Mouse (Mus musculus): ENCODE results near the gene Lrba. TPM values are rescaled to one million over a fixed set of nuclear protein-coding genes. Genes with fewer than 3 reads are reported as not detected.
A peak's percentile ranks its signal among the peaks of the same experiment; 100 is the strongest.

The Lrba gene
- polyA plus RNA-seq, 1 experiment from 2014 or later: 4.2 TPM

DNA sequence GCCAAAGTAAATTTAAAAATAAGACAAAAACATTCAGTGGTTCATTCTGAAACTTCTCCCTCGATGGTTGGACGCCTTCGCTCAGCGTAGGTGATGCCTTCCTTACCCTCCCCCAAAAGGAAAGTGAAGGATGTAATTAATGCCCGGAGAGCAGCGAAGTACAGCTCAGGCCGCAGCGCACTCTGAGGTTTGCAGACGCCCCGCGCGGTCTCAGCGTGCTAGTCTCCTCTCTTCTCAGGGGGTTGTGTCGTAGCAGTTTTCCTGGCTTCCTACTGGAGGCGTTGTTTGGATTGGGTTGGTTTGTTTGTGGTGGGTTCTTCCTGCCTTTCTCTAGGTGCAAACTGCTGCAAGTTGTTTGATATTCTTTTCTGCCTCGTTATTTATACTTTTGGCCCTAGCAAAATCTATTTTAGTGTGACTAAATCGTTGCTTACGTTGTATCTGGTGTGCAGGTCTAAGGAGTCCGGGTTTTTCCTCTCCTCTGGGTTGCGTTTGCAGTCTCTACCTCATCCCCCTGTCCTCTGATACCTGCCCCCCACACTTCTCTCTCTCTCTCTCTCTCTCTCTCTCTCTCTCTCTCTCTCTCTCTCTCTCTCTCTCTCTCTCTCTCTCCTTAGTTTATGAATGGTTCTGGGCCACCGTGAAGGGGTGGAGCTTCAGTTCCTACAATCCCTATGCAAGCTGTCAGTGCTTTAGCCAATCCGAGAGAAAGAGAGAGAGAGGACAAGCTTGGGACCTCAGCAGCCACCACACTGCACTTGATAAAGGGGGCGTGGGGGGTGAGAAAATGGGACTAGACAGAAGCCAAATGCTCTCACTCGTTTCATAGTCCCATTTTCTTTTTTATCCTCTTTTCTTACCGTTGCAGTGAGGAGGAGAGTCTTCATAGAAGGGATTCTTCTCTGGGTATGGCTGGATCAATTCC, 323.9 kb downstream of the Lrba start, which contains the start of gene Mab21l2:
Gene Mab21l2 (minus strand): TSS at position 539 of the 925 bp plus-strand sequence.
- ATAC-seq (replicated peaks; ENCODE audit: low FRiP score) (peak; percentile 42; the same call in 1 of the 2 replicates), DNase-seq (ENCODE audit: low spot score) (peak; percentile 59)
- peak within 1 kb of the TSS; percentile 52 for H3K9ac ChIP-seq (ENCODE audit: low read depth, low read length)
- no peaks in the 10 kb centered on the region for H3K36me3 ChIP-seq (ENCODE audit: control insufficient read depth, insufficient read depth, low read length)
- peaks cover 57% of the 10 kb centered on the region for H3K27me3 ChIP-seq (replicated peaks; ENCODE audit: control insufficient read depth, insufficient read depth, low read length)
- peaks cover 13% of the 10 kb centered on the region for H3K4me1 ChIP-seq (replicated peaks; ENCODE audit: control insufficient read depth, insufficient read depth, low read length)
- peak within 1 kb of the TSS; percentile 64 for H3K27ac ChIP-seq (ENCODE audit: low read depth, low read length)
- H3K4me3 ChIP-seq (ENCODE audit: low read depth, low read length): peak within 1 kb of the TSS; percentile 55
- WGBS: 2% methylated on average over 25 of the region's 25 CpGs
- peak within 1 kb of the TSS; percentile 80 for H3K4me2 ChIP-seq
- no peaks in the 10 kb centered on the region for H3K9me3 ChIP-seq (ENCODE audit: control insufficient read depth, low read length)

DNA sequence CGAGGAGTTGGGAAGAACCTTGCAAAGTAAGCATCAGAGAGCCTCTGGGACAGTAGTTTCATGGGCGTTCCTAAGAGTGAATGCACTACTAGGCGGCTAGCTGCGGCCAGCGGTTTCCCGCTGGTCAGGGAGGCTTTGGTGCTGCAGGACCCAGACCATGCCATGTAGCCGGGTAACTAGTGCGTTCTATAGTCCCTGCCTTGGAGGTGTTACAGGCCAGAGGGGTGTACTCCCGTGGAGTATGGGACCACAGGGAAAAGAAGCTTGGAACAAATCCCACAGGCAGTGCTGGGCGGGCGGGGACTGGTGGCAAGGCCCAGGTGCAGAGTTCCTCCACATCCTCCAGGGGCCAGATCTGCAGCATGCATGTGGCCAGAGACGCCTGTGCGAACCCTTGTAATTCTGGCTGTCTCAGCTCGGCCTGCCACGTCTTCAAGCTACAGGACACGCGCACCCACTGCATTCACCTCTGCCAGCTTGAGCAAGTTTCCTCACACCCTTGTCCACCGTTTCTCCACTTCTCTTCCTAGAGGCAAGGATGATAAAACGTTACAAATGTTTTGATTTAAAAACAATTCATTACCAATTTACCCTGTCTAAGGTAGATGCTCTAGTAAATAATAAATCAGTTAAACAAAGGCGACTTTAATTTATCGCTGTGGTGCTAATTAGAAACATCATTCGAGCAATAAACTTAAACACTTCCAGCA, 326.0 kb downstream of the Lrba start:
- Histone ChIP-seq H3K36me3 (ENCODE audit: control insufficient read depth, insufficient read depth, low read length) (no peaks in the 10 kb centered on the region), H3K27me3 (replicated peaks; ENCODE audit: control insufficient read depth, insufficient read depth, low read length) (peaks cover 57% of the 10 kb centered on the region), H3K9ac (ENCODE audit: low read depth, low read length) (no peak overlapping the region), H3K27ac (ENCODE audit: low read depth, low read length) (no peak overlapping the region), H3K4me1 (replicated peaks; ENCODE audit: control insufficient read depth, insufficient read depth, low read length) (peaks cover 13% of the 10 kb centered on the region), H3K4me3 (ENCODE audit: low read depth, low read length) (peak overlapping the region; percentile 21; the same call in 1 of the 2 replicates), H3K4me2 (peak overlapping the region; percentile 39), H3K9me3 (ENCODE audit: control insufficient read depth, low read length) (no peaks in the 10 kb centered on the region)
- DNase-seq (ENCODE audit: low spot score): peak; percentile 49
- peak; percentile 42; the same call in 1 of the 2 replicates for ATAC-seq (replicated peaks; ENCODE audit: low FRiP score)
- 9% methylated on average over 22 of the region's 22 CpGs for WGBS

DNA sequence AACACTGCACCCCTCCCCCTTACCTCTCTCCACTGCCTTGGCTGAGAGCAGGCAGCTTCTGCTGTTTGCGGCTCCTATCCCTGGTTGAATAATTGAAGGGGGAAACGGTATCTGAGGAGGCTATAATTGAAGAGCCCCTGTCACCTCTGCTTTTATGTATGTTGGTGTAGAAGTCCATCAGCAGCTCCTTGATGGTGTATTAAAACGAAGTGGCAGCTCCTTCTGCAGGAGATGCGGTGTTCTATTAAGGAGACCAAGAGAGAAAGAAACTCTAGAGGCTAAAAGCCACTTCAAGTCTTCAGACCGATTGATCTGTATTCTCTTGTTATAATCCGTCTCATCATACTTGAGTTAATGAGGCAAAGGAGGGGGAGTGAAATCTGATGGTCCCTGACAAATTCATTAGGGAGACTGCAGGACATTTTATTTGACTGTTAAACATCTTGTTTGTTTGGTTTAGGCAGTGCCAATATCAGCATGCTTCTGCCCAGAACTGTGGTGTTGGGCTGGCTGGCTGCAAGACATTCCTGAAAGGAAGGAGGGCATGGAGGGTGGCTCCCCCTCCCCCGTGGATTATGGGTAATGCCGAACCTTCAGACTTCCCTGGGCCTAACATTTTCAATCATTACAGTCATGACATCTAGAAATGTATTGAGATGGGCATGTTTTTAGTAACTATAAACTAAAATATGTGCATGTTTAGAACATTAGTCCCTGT, 326.7 kb downstream of the Lrba start:
- Histone ChIP-seq H3K9ac (ENCODE audit: low read depth, low read length) (no peak overlapping the region), H3K4me3 (ENCODE audit: low read depth, low read length) (no peak overlapping the region), H3K4me1 (replicated peaks; ENCODE audit: control insufficient read depth, insufficient read depth, low read length) (peaks cover 13% of the 10 kb centered on the region), H3K36me3 (ENCODE audit: control insufficient read depth, insufficient read depth, low read length) (no peaks in the 10 kb centered on the region), H3K27me3 (replicated peaks; ENCODE audit: control insufficient read depth, insufficient read depth, low read length) (peaks cover 53% of the 10 kb centered on the region), H3K4me2 (peak overlapping the region; percentile 39; the same call in 1 of the 2 replicates), H3K9me3 (ENCODE audit: control insufficient read depth, low read length) (no peaks in the 10 kb centered on the region), H3K27ac (ENCODE audit: low read depth, low read length) (no peak overlapping the region)
- WGBS: 27% methylated on average over 8 of the region's 8 CpGs
- DNase-seq (ENCODE audit: low spot score) (no peak), ATAC-seq (replicated peaks; ENCODE audit: low FRiP score) (no peak)

DNA sequence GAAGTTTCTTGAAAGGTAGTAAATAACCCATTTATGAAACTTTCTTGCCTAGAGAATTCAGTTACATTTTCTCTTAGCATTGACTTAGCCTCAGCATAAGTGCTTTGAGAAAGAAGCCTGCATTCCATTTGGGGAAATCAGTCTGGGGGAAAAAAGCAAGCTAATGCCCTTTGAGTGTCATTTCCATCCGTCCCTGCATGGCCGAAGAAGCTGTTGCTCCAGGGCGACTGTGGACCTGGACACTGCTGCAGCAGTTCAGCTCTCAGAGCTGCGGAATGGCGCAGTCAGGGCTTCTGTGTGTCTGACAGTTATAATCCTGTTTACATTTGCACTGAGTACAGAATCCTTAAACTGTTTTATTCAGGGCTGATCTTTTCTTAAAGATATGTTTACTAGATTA, 327.7 kb downstream of the Lrba start:
- H3K4me2 ChIP-seq: no peak overlapping the region
- peaks cover 43% of the 10 kb centered on the region for H3K27me3 ChIP-seq (replicated peaks; ENCODE audit: control insufficient read depth, insufficient read depth, low read length)
- H3K9me3 ChIP-seq (ENCODE audit: control insufficient read depth, low read length): no peaks in the 10 kb centered on the region
- DNase-seq (ENCODE audit: low spot score) (no peak), ATAC-seq (replicated peaks; ENCODE audit: low FRiP score) (no peak)
- H3K36me3 ChIP-seq (ENCODE audit: control insufficient read depth, insufficient read depth, low read length): no peaks in the 10 kb centered on the region
- no peak overlapping the region for H3K27ac ChIP-seq (ENCODE audit: low read depth, low read length)
- no peak overlapping the region for H3K9ac ChIP-seq (ENCODE audit: low read depth, low read length)
- peaks cover 9% of the 10 kb centered on the region; the same call in 1 of the 2 replicates for H3K4me1 ChIP-seq (replicated peaks; ENCODE audit: control insufficient read depth, insufficient read depth, low read length)
- WGBS: 53% methylated on average over 5 of the region's 5 CpGs
- no peak overlapping the region for H3K4me3 ChIP-seq (ENCODE audit: low read depth, low read length)

DNA sequence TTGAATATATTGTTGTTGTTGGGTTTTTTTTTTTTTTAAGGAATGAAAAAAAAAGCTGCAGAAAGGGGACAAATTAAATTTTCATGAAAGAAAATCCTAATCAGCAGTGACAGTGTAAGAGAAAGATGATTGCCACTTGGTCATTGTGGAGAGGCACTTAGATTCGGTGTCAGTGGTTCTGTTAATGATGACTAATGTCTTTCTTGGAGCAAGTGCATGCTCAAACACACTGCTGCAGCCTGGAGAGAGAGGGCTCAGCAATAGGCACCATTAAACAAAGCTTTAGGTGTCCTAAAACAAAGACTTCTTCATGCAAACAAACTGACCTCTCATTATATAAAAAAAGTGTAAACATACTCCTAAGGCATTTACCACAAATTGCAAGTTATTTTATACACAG, 334.5 kb downstream of the Lrba start:
- Histone ChIP-seq H3K27ac (ENCODE audit: low read depth, low read length) (no peak overlapping the region), H3K27me3 (replicated peaks; ENCODE audit: control insufficient read depth, insufficient read depth, low read length) (no peaks in the 10 kb centered on the region), H3K36me3 (ENCODE audit: control insufficient read depth, insufficient read depth, low read length) (no peaks in the 10 kb centered on the region), H3K4me2 (no peak overlapping the region), H3K4me3 (ENCODE audit: low read depth, low read length) (no peak overlapping the region), H3K9ac (ENCODE audit: low read depth, low read length) (no peak overlapping the region), H3K9me3 (ENCODE audit: control insufficient read depth, low read length) (no peaks in the 10 kb centered on the region), H3K4me1 (replicated peaks; ENCODE audit: control insufficient read depth, insufficient read depth, low read length) (peaks cover 6% of the 10 kb centered on the region; the same call in 1 of the 2 replicates)
- no peak for DNase-seq (ENCODE audit: low spot score)
- ATAC-seq (replicated peaks; ENCODE audit: low FRiP score): no peak
- WGBS: 31% methylated on average over 1 of the region's 1 CpGs

DNA sequence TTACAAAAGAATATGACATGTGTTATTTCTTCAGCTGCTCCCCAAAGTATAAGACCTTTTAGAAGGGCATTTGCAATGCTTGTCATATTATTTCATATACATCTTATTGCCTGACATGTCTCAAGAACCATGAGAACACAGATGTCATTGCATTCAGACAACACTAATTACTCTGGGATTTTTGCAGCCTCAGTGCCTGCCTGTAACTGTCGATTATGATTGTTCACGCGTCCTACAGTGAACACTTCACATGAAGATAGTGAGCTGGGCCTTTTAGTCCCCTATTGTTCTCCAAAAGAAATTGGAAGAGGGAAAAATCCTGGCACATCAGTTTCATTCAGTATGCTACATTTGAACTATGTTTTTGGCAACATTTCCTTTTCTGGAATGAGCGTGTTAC, 335.2 kb downstream of the Lrba start:
- Histone ChIP-seq H3K9me3 (ENCODE audit: control insufficient read depth, low read length) (no peaks in the 10 kb centered on the region), H3K27me3 (replicated peaks; ENCODE audit: control insufficient read depth, insufficient read depth, low read length) (no peaks in the 10 kb centered on the region), H3K27ac (ENCODE audit: low read depth, low read length) (no peak overlapping the region), H3K9ac (ENCODE audit: low read depth, low read length) (no peak overlapping the region), H3K4me3 (ENCODE audit: low read depth, low read length) (no peak overlapping the region), H3K4me2 (no peak overlapping the region), H3K4me1 (replicated peaks; ENCODE audit: control insufficient read depth, insufficient read depth, low read length) (peaks cover 6% of the 10 kb centered on the region; the same call in 1 of the 2 replicates), H3K36me3 (ENCODE audit: control insufficient read depth, insufficient read depth, low read length) (no peaks in the 10 kb centered on the region)
- 85% methylated on average over 4 of the region's 4 CpGs for WGBS
- DNase-seq (ENCODE audit: low spot score) (no peak), ATAC-seq (replicated peaks; ENCODE audit: low FRiP score) (no peak)

DNA sequence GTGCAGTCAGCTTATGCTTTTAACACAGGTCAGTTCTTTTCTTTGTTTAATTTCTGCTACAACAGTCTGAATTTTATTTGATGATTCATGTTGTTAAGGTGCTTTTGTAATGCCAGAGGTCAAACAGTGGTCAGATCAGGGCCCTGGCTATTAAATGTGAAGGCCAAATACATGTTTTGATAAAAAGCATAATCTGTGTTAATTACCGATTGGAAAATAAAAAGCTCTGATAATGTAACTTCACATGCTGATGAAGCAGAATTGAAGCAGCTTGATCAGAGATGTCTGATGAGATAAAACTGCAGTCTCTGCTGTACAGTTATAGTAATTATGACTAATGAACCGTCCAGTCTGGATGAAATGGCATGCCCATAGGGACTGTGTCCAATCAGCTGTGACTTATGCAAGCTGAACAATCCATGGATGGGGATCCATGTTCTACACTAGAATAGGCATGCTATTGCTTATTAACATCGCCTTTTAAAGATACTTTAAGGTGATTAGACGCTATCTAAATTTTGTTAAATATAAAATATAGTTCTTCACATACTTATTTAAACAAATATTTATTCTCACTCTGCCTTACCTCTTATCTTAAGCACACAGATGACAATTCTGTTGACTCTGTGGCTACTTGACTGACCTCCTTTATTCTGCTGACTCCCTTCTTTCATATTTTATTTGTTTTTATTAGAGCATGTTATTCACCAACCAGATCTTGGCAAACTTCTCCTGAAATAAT, 336.0 kb downstream of the Lrba start:
- Histone ChIP-seq H3K4me1 (replicated peaks; ENCODE audit: control insufficient read depth, insufficient read depth, low read length) (peaks cover 6% of the 10 kb centered on the region; the same call in 1 of the 2 replicates), H3K4me3 (ENCODE audit: low read depth, low read length) (no peak overlapping the region), H3K4me2 (no peak overlapping the region), H3K27me3 (replicated peaks; ENCODE audit: control insufficient read depth, insufficient read depth, low read length) (no peaks in the 10 kb centered on the region), H3K27ac (ENCODE audit: low read depth, low read length) (no peak overlapping the region), H3K9me3 (ENCODE audit: control insufficient read depth, low read length) (no peaks in the 10 kb centered on the region), H3K36me3 (ENCODE audit: control insufficient read depth, insufficient read depth, low read length) (no peaks in the 10 kb centered on the region), H3K9ac (ENCODE audit: low read depth, low read length) (no peak overlapping the region)
- WGBS: 79% methylated on average over 4 of the region's 4 CpGs
- DNase-seq (ENCODE audit: low spot score) (no peak), ATAC-seq (replicated peaks; ENCODE audit: low FRiP score) (0 out of 2 replicates have a peak, but pooled peaks have one; percentile 42)

DNA sequence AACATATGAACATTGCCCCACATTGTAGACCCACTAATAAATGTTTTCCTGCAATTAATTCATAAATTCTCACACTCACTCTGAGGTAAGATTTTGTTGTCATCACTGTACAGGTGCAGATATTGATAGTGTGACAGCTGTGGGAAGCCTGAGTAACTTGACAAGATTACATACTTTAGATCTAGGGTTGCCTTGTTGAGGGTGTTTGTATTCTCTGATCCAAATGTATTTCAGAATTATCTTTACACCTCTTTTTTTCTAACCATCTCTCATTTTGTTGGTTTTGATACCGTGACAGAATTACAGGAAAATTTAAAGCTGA, 336.5 kb downstream of the Lrba start:
- Histone ChIP-seq H3K4me1 (replicated peaks; ENCODE audit: control insufficient read depth, insufficient read depth, low read length) (peaks cover 6% of the 10 kb centered on the region; the same call in 1 of the 2 replicates), H3K27ac (ENCODE audit: low read depth, low read length) (no peak overlapping the region), H3K36me3 (ENCODE audit: control insufficient read depth, insufficient read depth, low read length) (no peaks in the 10 kb centered on the region), H3K27me3 (replicated peaks; ENCODE audit: control insufficient read depth, insufficient read depth, low read length) (no peaks in the 10 kb centered on the region), H3K9me3 (ENCODE audit: control insufficient read depth, low read length) (no peaks in the 10 kb centered on the region), H3K9ac (ENCODE audit: low read depth, low read length) (no peak overlapping the region), H3K4me2 (no peak overlapping the region), H3K4me3 (ENCODE audit: low read depth, low read length) (no peak overlapping the region)
- WGBS: 72% methylated on average over 1 of the region's 1 CpGs
- DNase-seq (ENCODE audit: low spot score): no peak
- peak; percentile 93 for ATAC-seq (replicated peaks; ENCODE audit: low FRiP score)

Measured in liver, embryonic 11.5 days (tissue).